Mouse (Mus musculus) bone marrow, adult 2 months (tissue): ENCODE measurements around the gene Gucy2f.

Experiments used
- CTCF ChIP-seq: fragments of 200-500 bp; IDR thresholded peaks from 2 replicates; pipeline ENCODE4 v1.5.1; 2011; ENCODE audit warnings: low read length, control low read depth; ENCODE audit not compliant: control insufficient read depth, insufficient read depth
- POLR2A ChIP-seq: fragments of 200-500 bp; IDR thresholded peaks from 2 replicates; pipeline ENCODE4 v1.6.1; 2011; ENCODE audit warnings: low read depth, mild to moderate bottlenecking, control low read depth, low read length, borderline replicate concordance; ENCODE audit not compliant: control insufficient read depth

- TF ChIP-seq CTCF = no peak
- no peak for TF ChIP-seq POLR2A
Measured at GRCm38 (mm10) chrX:142095579-142095978, 101.2 kb downstream of the Gucy2f start.
